Mouse (Mus musculus) natural killer cell, adult 2 months (primary cell): ENCODE data around the gene Stat2.

Experiments used
- DNase-seq, 2 experiments: peaks; one replicate each; pipeline ENCODE4 v3.0.0; 2022; ENCODE audit warnings: low spot score in 2 of 2

Stat2 gene

GRCm38 (mm10) chr10:128270287-128270841 is at the start of gene Stat2:
Gene Stat2 (plus strand): TSS chr10:128270559.
- DNase-seq = peak; percentile 90 to 92

- no peak for DNase-seq
Measured at GRCm38 (mm10) chr10:128221533-128222286, 48.6 kb upstream of the Stat2 start.

- no peak for DNase-seq
Measured at GRCm38 (mm10) chr10:128225064-128225463, 45.3 kb upstream of the Stat2 start.

- no peak for DNase-seq
Measured at GRCm38 (mm10) chr10:128225538-128225937, 44.8 kb upstream of the Stat2 start, which contains the start of gene Mip. Gene Mip (plus strand): TSS chr10:128225838.

- DNase-seq = no peak
Measured at GRCm38 (mm10) chr10:128227592-128227991, 42.8 kb upstream of the Stat2 start.

GRCm38 (mm10) chr10:128228009-128228408 is 42.4 kb upstream of the Stat2 start:
- DNase-seq = no peak

GRCm38 (mm10) chr10:128230582-128230981 is 39.8 kb upstream of the Stat2 start:
- no peak for DNase-seq

GRCm38 (mm10) chr10:128231146-128231545 is 39.2 kb upstream of the Stat2 start:
- DNase-seq = no peak

GRCm38 (mm10) chr10:128231697-128232419 is 38.5 kb upstream of the Stat2 start, which contains the start of gene Timeless:
Gene Timeless (plus strand): TSS chr10:128232065.
- DNase-seq = peak; percentile 86 to 89

GRCm38 (mm10) chr10:128232420-128232985 is 37.9 kb upstream of the Stat2 start:
- peak; percentile 64 to 65 for DNase-seq

- no peak for DNase-seq
Measured at GRCm38 (mm10) chr10:128236321-128236720, 34.0 kb upstream of the Stat2 start.

GRCm38 (mm10) chr10:128237807-128238480 is 32.4 kb upstream of the Stat2 start:
- no peak for DNase-seq

- DNase-seq = no peak
Measured at GRCm38 (mm10) chr10:128239140-128239539, 31.2 kb upstream of the Stat2 start.

GRCm38 (mm10) chr10:128240131-128240530 is 30.2 kb upstream of the Stat2 start:
- DNase-seq = no peak

GRCm38 (mm10) chr10:128243252-128243651 is 27.1 kb upstream of the Stat2 start:
- DNase-seq = no peak

GRCm38 (mm10) chr10:128244121-128244520 is 26.2 kb upstream of the Stat2 start:
- DNase-seq = no peak

GRCm38 (mm10) chr10:128247020-128247732 is 23.2 kb upstream of the Stat2 start:
- DNase-seq = no peak

- no peak for DNase-seq
Measured at GRCm38 (mm10) chr10:128250565-128250964, 19.8 kb upstream of the Stat2 start.

- DNase-seq = no peak
Measured at GRCm38 (mm10) chr10:128253677-128254255, 16.6 kb upstream of the Stat2 start, which contains the start of gene Apon. Gene Apon (plus strand): TSS chr10:128254096.

GRCm38 (mm10) chr10:128255925-128256324 is 14.4 kb upstream of the Stat2 start:
- no peak for DNase-seq

GRCm38 (mm10) chr10:128256328-128256727 is 14.0 kb upstream of the Stat2 start:
- no peak for DNase-seq
